Mouse (Mus musculus) olfactory bulb, adult 2 months (tissue): ENCODE data around the gene Ppdpf.

ENCODE experiments used
- CTCF ChIP-seq: fragments of 200-500 bp; IDR thresholded peaks from 2 replicates; pipeline ENCODE4 v1.5.1; 2012; ENCODE audit warnings: low read depth, mild to moderate bottlenecking, low read length, moderate library complexity; ENCODE audit not compliant: insufficient read depth
- POLR2A ChIP-seq: fragments of 200-500 bp; IDR thresholded peaks from 2 replicates; pipeline ENCODE4 v1.6.1; 2012; ENCODE audit warnings: mild to moderate bottlenecking, low read depth, low read length, moderate library complexity; ENCODE audit not compliant: insufficient read depth

GRCm38 (mm10) chr2:181196628-181197300 is 9.7 kb downstream of the Ppdpf start:
- TF ChIP-seq POLR2A (no peak), CTCF (no peak)
